Mouse (Mus musculus): ENCODE measurements around the gene Tcl1b1. TPM values are rescaled to one million over a fixed set of nuclear protein-coding genes. Genes with fewer than 3 reads are reported as not detected.
"Not testable (repeated sequence)": the region's sequence is repeated elsewhere in the genome, so short reads cannot be mapped to it uniquely, and the experiment has no call there.

Gene Tcl1b1
- not detected in 2 replicates for polyA plus RNA-seq (2014; fragmentation: Nextera tagmentation; extraction: Ambion mirVana)

DNA sequence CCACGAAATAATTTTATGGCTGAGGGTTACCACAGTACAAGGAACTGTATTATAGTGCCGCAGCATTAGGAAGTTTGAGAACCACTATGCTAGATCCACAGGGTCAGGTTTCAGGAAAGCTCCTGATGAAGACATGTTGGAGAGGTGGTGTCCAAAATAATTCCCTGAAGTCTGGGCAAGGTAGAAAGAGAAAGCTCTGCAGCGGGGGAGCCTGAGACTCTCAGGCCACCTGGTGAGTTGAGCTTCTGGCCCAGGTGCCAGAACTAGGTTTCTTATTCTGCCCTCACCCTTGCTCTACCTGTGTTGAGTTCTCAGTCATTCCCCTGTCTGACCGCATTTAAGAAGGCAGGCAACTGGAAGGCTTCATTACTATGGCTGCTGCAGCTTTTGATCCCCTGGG lies at the start of gene Tcl1b1:
Gene Tcl1b1 (plus strand): TSS at position 301 of the 400 bp plus-strand sequence.
- 82% methylated on average over 4 of the region's 4 CpGs for WGBS
- H3K9ac ChIP-seq (replicated peaks; ENCODE audit: low read depth, low read length), result no peak within 1 kb of the TSS
- no peaks in the 10 kb centered on the region for H3K9me3 ChIP-seq (ENCODE audit: control insufficient read depth, low read length)
- no peaks in the 10 kb centered on the region for H3K27me3 ChIP-seq (ENCODE audit: control insufficient read depth, insufficient read depth, low read length)
- no peaks in the 10 kb centered on the region for H3K4me1 ChIP-seq (ENCODE audit: control insufficient read depth, insufficient read depth, low read length)
- no peak within 1 kb of the TSS for H3K27ac ChIP-seq (ENCODE audit: low read depth, low read length)
- no peak for ATAC-seq (ENCODE audit: low read depth)
- no peak within 1 kb of the TSS for H3K4me2 ChIP-seq (ENCODE audit: low read depth, low read length)
- no peak within 1 kb of the TSS for H3K4me3 ChIP-seq (ENCODE audit: low read depth, low read length)
- H3K36me3 ChIP-seq (ENCODE audit: control insufficient read depth, insufficient read depth, low read length), result no peaks in the 10 kb centered on the region

DNA sequence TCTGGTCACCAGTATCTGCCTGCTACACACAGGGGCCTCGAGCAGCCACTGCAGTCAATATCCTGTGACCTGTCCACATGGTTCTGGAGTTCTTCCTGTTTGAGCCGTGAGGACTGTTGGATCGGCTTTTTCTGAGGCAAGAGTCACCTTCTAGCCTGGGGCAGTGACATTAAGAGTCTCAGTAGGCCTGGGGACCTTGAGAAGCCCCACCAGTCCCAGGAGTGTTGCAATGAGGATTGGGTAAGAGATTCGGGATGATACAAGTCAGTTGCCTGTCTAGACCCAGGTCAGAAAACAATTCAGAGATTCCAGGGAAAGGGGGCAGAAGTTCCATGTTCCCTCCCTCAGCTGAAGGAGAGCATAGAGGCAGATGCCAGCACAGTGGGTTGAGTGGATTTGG lies 49.7 kb upstream of the Tcl1b1 start:
- H3K27ac ChIP-seq (ENCODE audit: low read depth, low read length), result no peak overlapping the region
- H3K4me2 ChIP-seq (ENCODE audit: low read depth, low read length), result no peak overlapping the region
- no peaks in the 10 kb centered on the region; the same call in 1 of the 2 replicates for H3K4me1 ChIP-seq (ENCODE audit: control insufficient read depth, insufficient read depth, low read length)
- H3K4me3 ChIP-seq (ENCODE audit: low read depth, low read length), result no peak overlapping the region
- 78% methylated on average over 4 of the region's 4 CpGs for WGBS
- H3K9ac ChIP-seq (replicated peaks; ENCODE audit: low read depth, low read length), result no peak overlapping the region
- H3K9me3 ChIP-seq (ENCODE audit: control insufficient read depth, low read length), result no peaks in the 10 kb centered on the region
- ATAC-seq (ENCODE audit: low read depth), result no peak
- no peaks in the 10 kb centered on the region for H3K36me3 ChIP-seq (ENCODE audit: control insufficient read depth, insufficient read depth, low read length)
- no peaks in the 10 kb centered on the region for H3K27me3 ChIP-seq (ENCODE audit: control insufficient read depth, insufficient read depth, low read length)

- no peak overlapping the region for H3K4me2 ChIP-seq (ENCODE audit: low read depth, low read length)
- WGBS, result 30% methylated on average over 13 of the region's 13 CpGs
- peak; percentile 65; the same call in 1 of the 2 replicates for ATAC-seq (ENCODE audit: low read depth)
- no peaks in the 10 kb centered on the region for H3K36me3 ChIP-seq (ENCODE audit: control insufficient read depth, insufficient read depth, low read length)
- H3K27me3 ChIP-seq (ENCODE audit: control insufficient read depth, insufficient read depth, low read length), result no peaks in the 10 kb centered on the region
- H3K4me3 ChIP-seq (ENCODE audit: low read depth, low read length), result no peak overlapping the region
- H3K9ac ChIP-seq (replicated peaks; ENCODE audit: low read depth, low read length), result no peak overlapping the region
- H3K27ac ChIP-seq (ENCODE audit: low read depth, low read length), result peak overlapping the region; percentile 8
- no peaks in the 10 kb centered on the region for H3K9me3 ChIP-seq (ENCODE audit: control insufficient read depth, low read length)
- H3K4me1 ChIP-seq (ENCODE audit: control insufficient read depth, insufficient read depth, low read length), result no peaks in the 10 kb centered on the region; the same call in 1 of the 2 replicates
Observed at GRCm38 (mm10) chr12:105112321-105112988, 47.0 kb upstream of the Tcl1b1 start.

DNA sequence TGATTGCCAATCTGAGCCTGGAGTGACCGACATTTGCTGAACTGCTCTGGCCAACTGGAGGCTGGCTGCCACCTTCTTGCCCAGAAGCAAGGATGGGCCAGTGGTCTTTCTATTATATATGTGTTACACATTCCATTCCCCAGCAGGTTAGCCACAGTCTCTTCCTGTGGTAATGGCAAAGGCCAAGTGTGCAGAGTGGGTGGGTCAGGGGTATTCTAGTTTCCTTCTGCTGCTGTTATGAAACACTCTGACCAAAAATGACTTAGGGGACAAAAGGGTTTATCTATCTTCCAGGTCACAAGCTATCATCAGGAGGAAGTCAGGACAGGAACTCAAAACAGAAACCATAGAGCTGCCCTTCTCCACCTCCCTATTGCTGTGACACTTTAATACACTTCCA lies 42.8 kb upstream of the Tcl1b1 start:
- H3K9me3 ChIP-seq (ENCODE audit: control insufficient read depth, low read length), result no peaks in the 10 kb centered on the region
- H3K4me3 ChIP-seq (ENCODE audit: low read depth, low read length), result no peak overlapping the region
- H3K4me1 ChIP-seq (ENCODE audit: control insufficient read depth, insufficient read depth, low read length), result no peaks in the 10 kb centered on the region; the same call in 1 of the 2 replicates
- H3K36me3 ChIP-seq (ENCODE audit: control insufficient read depth, insufficient read depth, low read length), result no peaks in the 10 kb centered on the region
- no peak overlapping the region for H3K9ac ChIP-seq (replicated peaks; ENCODE audit: low read depth, low read length)
- H3K27ac ChIP-seq (ENCODE audit: low read depth, low read length), result no peak overlapping the region
- no peaks in the 10 kb centered on the region for H3K27me3 ChIP-seq (ENCODE audit: control insufficient read depth, insufficient read depth, low read length)
- no peak overlapping the region for H3K4me2 ChIP-seq (ENCODE audit: low read depth, low read length)
- no peak for ATAC-seq (ENCODE audit: low read depth)
- WGBS, result 93% methylated on average over 1 of the region's 1 CpGs

- ATAC-seq (ENCODE audit: low read depth), result no peak
- Histone ChIP-seq H3K4me1 (ENCODE audit: control insufficient read depth, insufficient read depth, low read length) (no peaks in the 10 kb centered on the region), H3K27ac (ENCODE audit: low read depth, low read length) (no peak overlapping the region), H3K9ac (replicated peaks; ENCODE audit: low read depth, low read length) (no peak overlapping the region), H3K36me3 (ENCODE audit: control insufficient read depth, insufficient read depth, low read length) (no peaks in the 10 kb centered on the region), H3K4me2 (ENCODE audit: low read depth, low read length) (no peak overlapping the region), H3K4me3 (ENCODE audit: low read depth, low read length) (no peak overlapping the region), H3K27me3 (ENCODE audit: control insufficient read depth, insufficient read depth, low read length) (no peaks in the 10 kb centered on the region), H3K9me3 (ENCODE audit: control insufficient read depth, low read length) (no peaks in the 10 kb centered on the region)
- WGBS, result 87% methylated on average over 6 of the region's 6 CpGs
Observed at GRCm38 (mm10) chr12:105125362-105125761, 34.1 kb upstream of the Tcl1b1 start.

DNA sequence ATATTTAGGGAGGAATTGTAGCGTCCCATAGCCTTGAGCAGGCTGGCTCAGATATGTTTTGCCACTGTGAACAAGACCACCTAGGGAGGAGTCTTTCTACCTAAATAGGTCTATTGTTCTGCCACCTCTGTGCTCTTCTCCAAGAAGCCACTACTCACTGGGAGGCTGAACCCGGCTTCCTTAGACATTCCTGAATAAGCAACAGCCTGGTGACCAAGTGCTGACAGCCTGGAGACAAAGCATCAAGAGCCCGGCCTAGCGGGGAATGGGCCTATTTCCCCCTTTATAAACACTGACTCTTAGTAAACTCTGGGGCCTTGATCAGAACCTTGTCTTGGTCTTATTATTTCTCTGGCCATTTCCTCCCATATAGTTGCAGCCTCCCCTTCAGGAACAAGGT lies 33.0 kb upstream of the Tcl1b1 start:
- Histone ChIP-seq H3K4me1 (ENCODE audit: control insufficient read depth, insufficient read depth, low read length) (no peaks in the 10 kb centered on the region), H3K4me2 (ENCODE audit: low read depth, low read length) (no peak overlapping the region), H3K27me3 (ENCODE audit: control insufficient read depth, insufficient read depth, low read length) (no peaks in the 10 kb centered on the region), H3K4me3 (ENCODE audit: low read depth, low read length) (no peak overlapping the region), H3K36me3 (ENCODE audit: control insufficient read depth, insufficient read depth, low read length) (no peaks in the 10 kb centered on the region), H3K9ac (replicated peaks; ENCODE audit: low read depth, low read length) (no peak overlapping the region), H3K27ac (ENCODE audit: low read depth, low read length) (no peak overlapping the region), H3K9me3 (ENCODE audit: control insufficient read depth, low read length) (no peaks in the 10 kb centered on the region)
- WGBS, result 54% methylated on average over 4 of the region's 4 CpGs
- no peak for ATAC-seq (ENCODE audit: low read depth)

DNA sequence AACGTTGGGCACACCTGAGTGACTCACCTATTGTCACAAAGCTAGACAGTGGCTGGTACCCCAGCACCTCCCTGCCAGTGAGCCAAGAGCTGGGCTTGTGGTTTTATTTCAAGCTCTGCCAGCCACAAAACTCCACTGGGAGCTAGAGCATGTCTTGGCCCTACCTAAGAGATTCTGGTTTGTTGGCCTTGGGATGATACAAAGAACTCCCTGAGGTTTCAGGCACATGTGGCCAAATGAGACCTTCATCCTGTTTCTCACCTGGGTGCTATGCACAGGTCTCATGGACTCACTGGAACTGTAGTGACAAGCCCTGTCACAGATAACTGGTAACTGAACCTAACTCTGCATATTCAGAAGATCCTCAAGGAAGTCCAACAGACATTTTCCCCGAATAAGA lies 31.9 kb upstream of the Tcl1b1 start:
- no peaks in the 10 kb centered on the region for H3K36me3 ChIP-seq (ENCODE audit: control insufficient read depth, insufficient read depth, low read length)
- ATAC-seq (ENCODE audit: low read depth), result no peak
- H3K4me2 ChIP-seq (ENCODE audit: low read depth, low read length), result no peak overlapping the region
- H3K4me1 ChIP-seq (ENCODE audit: control insufficient read depth, insufficient read depth, low read length), result no peaks in the 10 kb centered on the region
- H3K9me3 ChIP-seq (ENCODE audit: control insufficient read depth, low read length), result no peaks in the 10 kb centered on the region
- 91% methylated on average over 2 of the region's 2 CpGs for WGBS
- no peak overlapping the region for H3K9ac ChIP-seq (replicated peaks; ENCODE audit: low read depth, low read length)
- no peak overlapping the region for H3K4me3 ChIP-seq (ENCODE audit: low read depth, low read length)
- no peak overlapping the region for H3K27ac ChIP-seq (ENCODE audit: low read depth, low read length)
- H3K27me3 ChIP-seq (ENCODE audit: control insufficient read depth, insufficient read depth, low read length), result no peaks in the 10 kb centered on the region

DNA sequence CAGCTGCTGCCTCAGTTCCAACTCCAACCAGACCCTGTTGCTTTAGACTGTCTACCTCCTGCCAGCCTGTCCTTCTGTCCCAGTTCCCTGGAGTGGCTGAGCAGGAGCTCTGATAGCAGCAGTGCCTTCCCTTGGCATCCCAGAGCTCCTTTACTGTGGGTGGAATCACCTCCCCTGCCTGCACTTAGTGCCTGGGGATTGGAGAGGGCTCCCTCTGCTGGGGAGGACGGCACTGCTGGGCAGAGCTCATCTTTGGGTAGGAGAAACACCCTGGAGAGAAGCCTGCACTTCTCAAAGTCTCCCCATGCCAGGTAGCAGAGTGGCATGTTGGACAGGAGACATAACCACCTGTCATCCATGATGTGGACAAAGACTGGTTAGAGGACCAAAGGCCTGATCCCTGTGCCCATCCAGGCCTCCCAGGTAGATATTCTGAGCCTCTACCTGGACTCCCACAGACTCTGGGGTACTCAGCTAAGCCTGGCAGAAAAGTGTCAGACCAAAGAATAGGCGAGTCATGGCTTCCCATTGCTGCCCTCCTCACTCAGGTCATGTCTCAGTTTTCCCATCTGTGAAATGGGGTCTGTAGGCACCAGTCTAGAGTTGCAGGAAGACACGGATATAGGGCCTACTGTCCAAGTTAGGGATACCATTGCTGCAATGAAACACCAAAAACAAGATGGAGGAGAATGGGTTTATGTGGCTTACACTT lies 29.8 kb upstream of the Tcl1b1 start:
- H3K36me3 ChIP-seq (ENCODE audit: control insufficient read depth, insufficient read depth, low read length); H3K9ac ChIP-seq (replicated peaks; ENCODE audit: low read depth, low read length); H3K4me2 ChIP-seq (ENCODE audit: low read depth, low read length); H3K27ac ChIP-seq (ENCODE audit: low read depth, low read length); ATAC-seq (ENCODE audit: low read depth); H3K4me3 ChIP-seq (ENCODE audit: low read depth, low read length); H3K9me3 ChIP-seq (ENCODE audit: control insufficient read depth, low read length); H3K4me1 ChIP-seq (ENCODE audit: control insufficient read depth, insufficient read depth, low read length); H3K27me3 ChIP-seq (ENCODE audit: control insufficient read depth, insufficient read depth, low read length): not testable (repeated sequence)
- WGBS, result 60% methylated on average over 3 of the region's 3 CpGs

DNA sequence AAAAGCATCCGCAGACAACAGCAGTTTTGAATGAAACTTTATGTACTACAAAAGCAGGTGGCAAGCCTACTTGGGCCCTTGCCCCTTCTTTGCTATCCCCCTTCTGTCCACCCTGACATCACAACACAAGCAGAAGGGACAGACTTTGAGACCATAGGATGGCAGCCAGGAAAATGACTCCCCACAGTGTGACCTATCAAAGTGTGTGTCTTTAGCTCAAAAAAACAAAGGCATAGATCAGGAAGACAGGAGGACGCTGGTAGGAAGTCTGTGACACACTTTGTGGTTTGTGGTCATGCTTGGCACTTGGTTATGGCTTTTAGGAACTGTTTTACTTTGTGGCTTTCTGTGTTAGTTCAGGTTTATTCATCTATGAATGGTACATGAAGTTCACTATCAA lies 25.3 kb upstream of the Tcl1b1 start:
- H3K4me1 ChIP-seq (ENCODE audit: control insufficient read depth, insufficient read depth, low read length); ATAC-seq (ENCODE audit: low read depth); H3K27me3 ChIP-seq (ENCODE audit: control insufficient read depth, insufficient read depth, low read length); H3K4me2 ChIP-seq (ENCODE audit: low read depth, low read length); H3K27ac ChIP-seq (ENCODE audit: low read depth, low read length); H3K9me3 ChIP-seq (ENCODE audit: control insufficient read depth, low read length); H3K36me3 ChIP-seq (ENCODE audit: control insufficient read depth, insufficient read depth, low read length); H3K4me3 ChIP-seq (ENCODE audit: low read depth, low read length); H3K9ac ChIP-seq (replicated peaks; ENCODE audit: low read depth, low read length): not testable (repeated sequence)
- whole genome bisulfite sequencing, result 70% methylated on average over 2 of the region's 2 CpGs
